ENCODE assay signal across 8 mouse cellular contexts in genomic region chr5:143066551-143066958, GRCm38 (mm10). TPM values are rescaled to one million over a fixed set of nuclear protein-coding genes. Genes with fewer than 3 reads are reported as not detected.
A peak's percentile ranks its signal among the peaks of the same experiment; 100 is the strongest.
DNase-seq lines count a peak whose midpoint lies in the region; ATAC-seq and TF ChIP-seq lines count a peak whose summit lies in the region.

No protein-coding gene starts in this region.

- no peaks in the 10 kb centered on the region for H3K9me3 ChIP-seq in G1E (replicated peaks)
- no peaks in the 10 kb centered on the region for H3K9me3 ChIP-seq in intestine, embryonic 14.5 days (ENCODE audit: control insufficient read depth, low read length)
- no peaks in the 10 kb centered on the region for H3K9me3 ChIP-seq in midbrain, embryonic 16.5 days (replicated peaks; ENCODE audit: control insufficient read depth, low read length, poor library complexity, severe bottlenecking)

- H3K4me1 ChIP-seq in G1E (ENCODE audit: insufficient read depth, low read depth, low read length), result peaks cover 69% of the 10 kb centered on the region
- no peaks in the 10 kb centered on the region for H3K4me1 ChIP-seq in intestine, embryonic 14.5 days (replicated peaks; ENCODE audit: control insufficient read depth, insufficient read depth, low read length)
- peaks cover 5% of the 10 kb centered on the region; the same call in 1 of the 2 replicates for H3K4me1 ChIP-seq in midbrain, embryonic 16.5 days (ENCODE audit: control insufficient read depth, insufficient read depth, low read length)

- peak; percentile 34; the same call in 1 of the 2 replicates for TF ChIP-seq CTCF in G1E (IDR thresholded peaks at IDR 0.05; ENCODE audit: low read depth, low read length)

- DNase-seq in 416B (ENCODE audit: low read depth) (peak; percentile 85), G1E (ENCODE audit: low spot score) (peak; percentile 31), liver (peak; percentile 73)
- peak; percentile 74 for DNase-seq in cerebellum, adult 9-10 months
- peak; percentile 65 to 91 for DNase-seq in frontal cortex, adult 2 months (ENCODE audit: extremely low spot score in 1 of 2, low spot score in 1 of 2)
- peak; percentile 78 for DNase-seq in intestine, embryonic 14.5 days (ENCODE audit: low spot score)
- peak; percentile 76 for DNase-seq in thymus, postnatal 0 days (ENCODE audit: low spot score)

- 23% methylated on average over 1 of the region's 1 CpGs for WGBS in intestine, embryonic 14.5 days
- 5% methylated on average over 1 of the region's 1 CpGs for WGBS in midbrain, embryonic 16.5 days

- no peak overlapping the region for H3K27ac ChIP-seq in intestine, embryonic 14.5 days (ENCODE audit: low read depth)
- peak overlapping the region; percentile 43; the same call in 1 of the 2 replicates for H3K27ac ChIP-seq in midbrain, embryonic 16.5 days (ENCODE audit: low read length)

- H3K9ac ChIP-seq in intestine, embryonic 14.5 days (ENCODE audit: low read length), result no peak overlapping the region
- no peak overlapping the region for H3K9ac ChIP-seq in midbrain, embryonic 16.5 days (ENCODE audit: low read depth, low read length)

- no peak overlapping the region for H3K4me2 ChIP-seq in intestine, embryonic 14.5 days (ENCODE audit: low read length)
- no peak overlapping the region for H3K4me2 ChIP-seq in midbrain, embryonic 16.5 days (ENCODE audit: low read length)

- no peak overlapping the region; the same call in 1 of the 2 replicates for H3K4me3 ChIP-seq in G1E (ENCODE audit: low read depth, low read length)
- no peak overlapping the region for H3K4me3 ChIP-seq in intestine, embryonic 14.5 days (ENCODE audit: low read depth, low read length)
- H3K4me3 ChIP-seq in midbrain, embryonic 16.5 days (ENCODE audit: low read depth, low read length), result no peak overlapping the region

- peak; percentile 81 for ATAC-seq in G1E (ENCODE audit: extremely low read depth, insufficient number of reproducible peaks, low FRiP score, poor library complexity, severe bottlenecking)
- no peak for ATAC-seq in intestine, embryonic 14.5 days (replicated peaks; ENCODE audit: low FRiP score, low TSS enrichment, low read depth)
- no peak for ATAC-seq in midbrain, embryonic 16.5 days

- peaks cover 73% of the 10 kb centered on the region for H3K36me3 ChIP-seq in G1E (replicated peaks)
- peaks cover 69% of the 10 kb centered on the region for H3K36me3 ChIP-seq in intestine, embryonic 14.5 days (ENCODE audit: control insufficient read depth, insufficient read depth, low read length)
- H3K36me3 ChIP-seq in midbrain, embryonic 16.5 days (ENCODE audit: control insufficient read depth, insufficient read depth, low read length), result peaks cover 14% of the 10 kb centered on the region

- no peaks in the 10 kb centered on the region for H3K27me3 ChIP-seq in G1E (ENCODE audit: insufficient read depth, low read length)
- H3K27me3 ChIP-seq in intestine, embryonic 14.5 days (replicated peaks; ENCODE audit: control insufficient read depth, insufficient read depth, low read length), result no peaks in the 10 kb centered on the region
- H3K27me3 ChIP-seq in midbrain, embryonic 16.5 days (ENCODE audit: control insufficient read depth, insufficient read depth, low read depth, low read length), result no peaks in the 10 kb centered on the region

RNA-seq across cellular contexts. Expression of gene Rnf216, which starts 46.2 kb away (rescaled TPM):
- total RNA-seq in G1E (2014; fragmentation: Nextera tagmentation) (87.4 and 89.5 TPM in 2 replicates), G1E (2017) (41.9 and 54.9 TPM in 2 replicates)
- 35.3 and 35.5 TPM in 2 replicates for polyA plus RNA-seq in G1E (2012)
- 29.7 and 33.4 TPM in 2 replicates for polyA plus RNA-seq in frontal cortex, adult 2 months (2012; rRNA removed)
- 31.0 and 32.0 TPM in 2 replicates for polyA plus RNA-seq in intestine, embryonic 14.5 days (2014; fragmentation: Nextera tagmentation; extraction: Ambion mirVana)
- polyA plus RNA-seq in midbrain, embryonic 16.5 days (2015; fragmentation: Nextera tagmentation; extraction: Ambion mirVana), result 28.9 and 34.4 TPM in 2 replicates
- polyA plus RNA-seq in thymus, postnatal 0 days (2015; fragmentation: Nextera tagmentation; extraction: Ambion mirVana), result 13.1 and 13.5 TPM in 2 replicates

Comparison
In these comparisons a context has a peak if more than half of its experiments do, and no peak if none do; other contexts are left out.
1. DNase-seq: peak in every context shown above with its lines; median percentile 85 in 416B; 78 in frontal cortex, adult 2 months; 78 in intestine, embryonic 14.5 days; 76 in thymus, postnatal 0 days; 74 in cerebellum, adult 9-10 months; 73 in liver; 31 in G1E.